Comparison of ENCODE assay signal across 8 mouse cellular contexts in the genomic region with DNA sequence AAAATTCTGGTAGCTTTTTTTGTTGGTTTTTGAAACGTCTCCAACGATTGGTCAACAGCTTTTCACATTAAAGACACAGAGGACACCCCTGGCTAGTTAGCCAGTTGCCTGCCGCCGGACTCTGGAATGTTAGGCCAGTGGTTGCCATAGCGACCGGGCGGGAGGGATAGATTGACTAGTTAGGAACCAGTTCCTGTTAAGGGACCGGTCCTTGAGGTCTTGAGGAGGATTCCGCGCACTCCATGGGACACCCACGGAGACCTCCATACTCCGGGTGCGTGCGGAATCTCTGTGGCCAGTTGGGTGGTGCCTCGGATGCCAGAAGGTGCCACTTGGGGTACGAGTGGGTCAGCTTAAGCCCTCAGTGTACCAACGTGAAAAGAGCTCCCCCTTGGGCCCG. TPM values are rescaled to one million over a fixed set of nuclear protein-coding genes. Genes with fewer than 3 reads are reported as not detected.
A peak's percentile ranks its signal among the peaks of the same experiment; 100 is the strongest.
DNase-seq lines count a peak whose midpoint lies in the region; ATAC-seq and TF ChIP-seq lines count a peak whose summit lies in the region.

No protein-coding gene starts in this region.

- TF ChIP-seq CTCF in gastrocnemius, adult 2 months (IDR thresholded peaks at IDR 0.05), result no peak

- H3K4me3 ChIP-seq in brown adipose tissue, adult 24 weeks (ENCODE audit: insufficient read depth, low read depth, low read length), result peak overlapping the region; percentile 84
- H3K4me3 ChIP-seq in gastrocnemius, adult 2 months, result no peak overlapping the region
- no peak overlapping the region for H3K4me3 ChIP-seq in intestine, embryonic 16.5 days (ENCODE audit: low read length)
- H3K4me3 ChIP-seq in liver, embryonic 16.5 days (ENCODE audit: low read depth, low read length), result peak overlapping the region; percentile 86; the same call in 1 of the 2 replicates
- H3K4me3 ChIP-seq in neural tube, embryonic 14.5 days (ENCODE audit: low read depth, low read length), result no peak overlapping the region

- intact Hi-C loops in heart, postnatal 25 days (cut with DNase I), result loop anchor here (2.0 kb wide), 1 partner anchor 61 kb away; no protein-coding TSS in a partner anchor
- intact Hi-C loops in gastrocnemius, adult 2 months (cut with DNase I), result loop anchor here (2.0 kb wide), 1 partner anchor 61 kb away; no protein-coding TSS in a partner anchor

- peak; percentile 94 for DNase-seq in heart, adult 11 months
- DNase-seq in heart, postnatal 25 days (ENCODE audit: low spot score), result no peak
- DNase-seq in gastrocnemius, adult 2 months, result peak; percentile 66
- no peak for DNase-seq in urinary bladder, postnatal 36 days (ENCODE audit: low spot score in 2 of 2)

- peak overlapping the region; percentile 86; the same call in 1 of the 2 replicates for H3K4me2 ChIP-seq in intestine, embryonic 16.5 days (ENCODE audit: low read depth, low read length)
- H3K4me2 ChIP-seq in liver, embryonic 16.5 days (ENCODE audit: low read depth, low read length), result peak overlapping the region; percentile 96
- H3K4me2 ChIP-seq in neural tube, embryonic 14.5 days (ENCODE audit: low read depth, low read length), result peak overlapping the region; percentile 90; the same call in 1 of the 2 replicates

- H3K9ac ChIP-seq in intestine, embryonic 16.5 days (ENCODE audit: low read depth, low read length), result no peak overlapping the region
- H3K9ac ChIP-seq in liver, embryonic 16.5 days (ENCODE audit: low read depth, low read length), result no peak overlapping the region
- no peak overlapping the region for H3K9ac ChIP-seq in neural tube, embryonic 14.5 days (replicated peaks; ENCODE audit: low read depth, low read length)

- WGBS in intestine, embryonic 16.5 days, result 25% methylated on average over 18 of the region's 18 CpGs
- WGBS in liver, embryonic 16.5 days (ENCODE audit: insufficient replicate concordance), result 37% methylated on average over 18 of the region's 18 CpGs
- WGBS in neural tube, embryonic 14.5 days, result 10% methylated on average over 18 of the region's 18 CpGs

- ATAC-seq in intestine, embryonic 16.5 days, result no peak
- no peak for ATAC-seq in liver, embryonic 16.5 days (ENCODE audit: low read depth)
- ATAC-seq in neural tube, embryonic 14.5 days (ENCODE audit: low read depth), result no peak

- H3K36me3 ChIP-seq in intestine, embryonic 16.5 days (ENCODE audit: control insufficient read depth, insufficient read depth, low read length), result 0 out of 2 replicates have a peak, but pooled peaks cover 1% of the 10 kb centered on the region
- H3K36me3 ChIP-seq in liver, embryonic 16.5 days (ENCODE audit: control insufficient read depth, insufficient read depth), result no peaks in the 10 kb centered on the region
- no peaks in the 10 kb centered on the region for H3K36me3 ChIP-seq in neural tube, embryonic 14.5 days (ENCODE audit: control insufficient read depth, insufficient read depth, low read length)

- H3K4me1 ChIP-seq in brown adipose tissue, adult 24 weeks (ENCODE audit: control insufficient read depth, insufficient read depth, insufficient read length, low read length), result peaks cover 6% of the 10 kb centered on the region; the same call in 1 of the 2 replicates
- peaks cover 11% of the 10 kb centered on the region; the same call in 1 of the 2 replicates for H3K4me1 ChIP-seq in intestine, embryonic 16.5 days (ENCODE audit: control insufficient read depth, insufficient read depth, low read length)
- peaks cover 14% of the 10 kb centered on the region for H3K4me1 ChIP-seq in liver, embryonic 16.5 days (ENCODE audit: control insufficient read depth, low read depth, low read length)
- H3K4me1 ChIP-seq in neural tube, embryonic 14.5 days (ENCODE audit: control insufficient read depth, insufficient read depth, low read length), result peaks cover 8% of the 10 kb centered on the region

- no peak overlapping the region for H3K27ac ChIP-seq in brown adipose tissue, adult 24 weeks (replicated peaks; ENCODE audit: low read depth, low read length)
- no peak overlapping the region for H3K27ac ChIP-seq in gastrocnemius, adult 2 months
- H3K27ac ChIP-seq in intestine, embryonic 16.5 days (ENCODE audit: low read length), result no peak overlapping the region
- H3K27ac ChIP-seq in liver, embryonic 16.5 days (ENCODE audit: low read length), result no peak overlapping the region
- no peak overlapping the region for H3K27ac ChIP-seq in neural tube, embryonic 14.5 days (ENCODE audit: low read depth, low read length)

- 0 out of 2 replicates have a peak, but pooled peaks cover 4% of the 10 kb centered on the region for H3K9me3 ChIP-seq in intestine, embryonic 16.5 days (ENCODE audit: control insufficient read depth, low read length)
- no peaks in the 10 kb centered on the region for H3K9me3 ChIP-seq in liver, embryonic 16.5 days (replicated peaks; ENCODE audit: control insufficient read depth, low read length)
- no peaks in the 10 kb centered on the region for H3K9me3 ChIP-seq in neural tube, embryonic 14.5 days (ENCODE audit: control insufficient read depth, low read length)

- no peaks in the 10 kb centered on the region; the same call in 1 of the 2 replicates for H3K27me3 ChIP-seq in intestine, embryonic 16.5 days (replicated peaks; ENCODE audit: control insufficient read depth, insufficient read depth, low read length)
- no peaks in the 10 kb centered on the region; the same call in 1 of the 2 replicates for H3K27me3 ChIP-seq in liver, embryonic 16.5 days (ENCODE audit: control insufficient read depth, insufficient read depth, low read depth, low read length)
- H3K27me3 ChIP-seq in neural tube, embryonic 14.5 days (ENCODE audit: control insufficient read depth, insufficient read depth, low read length), result no peaks in the 10 kb centered on the region

RNA-seq across cellular contexts. Expression of a gene that starts 1.0 kb away (rescaled TPM):
- 10 to 100 TPM; 36.4 to 44.5 TPM for total RNA-seq in heart, postnatal 25 days (2021)
- 6.5 and 8.5 TPM in 2 replicates for polyA plus RNA-seq in brown adipose tissue, adult 24 weeks (2012; ENCODE audit: insufficient read depth, insufficient read length, missing spikeins)
- 10 to 100 TPM; 17.3 to 18.4 TPM for total RNA-seq in gastrocnemius, adult 2 months (2021)
- polyA plus RNA-seq in intestine, embryonic 16.5 days (2015; fragmentation: Nextera tagmentation; extraction: Ambion mirVana), result 5.2 and 5.6 TPM in 2 replicates
- 2.7 and 3.2 TPM in 2 replicates for polyA plus RNA-seq in liver, embryonic 16.5 days (2015; fragmentation: Nextera tagmentation; extraction: Ambion mirVana)
- 4.8 and 14.9 TPM in 2 replicates for polyA plus RNA-seq in neural tube, embryonic 14.5 days (2014; fragmentation: Nextera tagmentation; extraction: Ambion mirVana)

RNA-seq across cellular contexts. Expression of a gene that starts 1.2 kb away (rescaled TPM):
- total RNA-seq in heart, postnatal 25 days (2021), result not detected
- polyA plus RNA-seq in brown adipose tissue, adult 24 weeks (2012; ENCODE audit: insufficient read depth, insufficient read length, missing spikeins), result 0.52 TPM in 1 of 2 replicates, not detected in the other
- not detected for total RNA-seq in gastrocnemius, adult 2 months (2021)
- 0.27 and 0.29 TPM in 2 replicates for polyA plus RNA-seq in intestine, embryonic 16.5 days (2015; fragmentation: Nextera tagmentation; extraction: Ambion mirVana)
- polyA plus RNA-seq in liver, embryonic 16.5 days (2015; fragmentation: Nextera tagmentation; extraction: Ambion mirVana), result not detected in 2 replicates
- 0.40 and 0.46 TPM in 2 replicates for polyA plus RNA-seq in neural tube, embryonic 14.5 days (2014; fragmentation: Nextera tagmentation; extraction: Ambion mirVana)

Comparison
In these comparisons a context has a peak if more than half of its experiments do, and no peak if none do; other contexts are left out.
1. DNase-seq: peak in heart, adult 11 months (single experiment) and gastrocnemius, adult 2 months (single experiment); none in heart, postnatal 25 days (single experiment) and urinary bladder, postnatal 36 days (0 of 2).
2. H3K4me3 ChIP-seq: peak in brown adipose tissue, adult 24 weeks (single experiment) and liver, embryonic 16.5 days (single experiment); none in gastrocnemius, adult 2 months (single experiment), intestine, embryonic 16.5 days (single experiment) and neural tube, embryonic 14.5 days (single experiment).
3. Peak in every context shown above with its lines, with median percentiles within 50 percentile points of each other: H3K4me2 ChIP-seq.